Mouse (Mus musculus): ENCODE data around the gene Ccdc61.

The Ccdc61 gene

GRCm38 (mm10) chr7:18910241-18910831, at the start of gene Ccdc61:
TSS of gene Ccdc61 (minus strand) at chr7:18910415.
- DNase-seq (ENCODE audit: low read depth): peak; percentile 100

GRCm38 (mm10) chr7:18959446-18959845, 49.2 kb upstream of the Ccdc61 start:
- DNase-seq (ENCODE audit: low read depth): peak; percentile 88

DNA sequence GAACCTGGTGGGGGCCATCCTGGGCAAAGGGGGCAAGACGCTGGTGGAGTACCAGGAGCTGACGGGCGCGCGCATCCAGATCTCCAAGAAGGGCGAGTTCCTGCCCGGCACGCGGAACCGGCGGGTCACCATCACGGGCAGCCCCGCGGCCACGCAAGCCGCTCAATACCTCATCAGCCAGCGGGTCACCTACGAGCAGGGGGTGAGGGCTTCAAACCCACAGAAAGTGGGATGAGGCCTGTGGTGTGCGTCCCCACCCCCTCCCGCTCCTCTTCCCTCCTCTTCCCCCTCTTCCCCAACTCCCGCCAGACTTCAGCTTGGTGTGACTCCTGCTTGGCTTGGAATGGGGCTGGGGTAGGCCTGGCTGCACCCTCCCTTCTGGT, 48.2 kb upstream of the Ccdc61 start:
- DNase-seq (ENCODE audit: low read depth): peak; percentile 31

DNA sequence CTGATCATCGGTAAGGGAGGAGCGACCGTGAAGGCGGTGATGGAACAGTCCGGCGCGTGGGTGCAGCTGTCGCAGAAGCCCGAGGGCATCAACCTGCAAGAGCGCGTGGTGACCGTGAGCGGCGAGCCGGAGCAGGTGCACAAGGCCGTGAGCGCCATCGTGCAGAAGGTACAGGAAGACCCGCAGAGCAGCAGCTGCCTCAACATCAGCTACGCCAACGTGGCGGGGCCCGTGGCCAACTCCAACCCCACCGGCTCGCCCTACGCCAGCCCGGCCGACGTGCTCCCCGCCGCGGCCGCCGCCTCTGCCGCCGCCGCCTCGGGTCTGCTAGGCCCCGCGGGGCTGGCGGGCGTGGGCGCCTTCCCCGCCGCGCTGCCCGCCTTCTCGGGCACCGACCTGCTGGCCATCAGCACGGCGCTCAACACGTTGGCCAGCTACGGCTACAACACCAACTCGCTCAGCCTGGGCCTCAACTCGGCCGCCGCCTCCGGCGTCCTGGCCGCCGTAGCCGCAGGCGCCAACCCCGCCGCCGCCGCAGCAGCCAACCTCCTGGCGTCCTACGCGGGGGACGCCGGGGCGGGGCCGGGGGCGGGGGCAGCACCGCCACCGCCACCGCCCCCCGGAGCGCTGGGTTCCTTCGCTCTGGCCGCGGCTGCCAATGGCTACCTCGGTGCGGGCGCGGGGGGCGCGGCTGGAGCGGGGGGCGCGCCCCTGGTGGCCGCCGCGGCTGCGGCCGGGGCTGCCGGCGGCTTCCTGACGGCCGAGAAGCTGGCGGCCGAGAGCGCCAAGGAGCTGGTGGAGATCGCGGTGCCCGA, 47.6 kb upstream of the Ccdc61 start:
- DNase-seq (ENCODE audit: low read depth): peak; percentile 62

DNA sequence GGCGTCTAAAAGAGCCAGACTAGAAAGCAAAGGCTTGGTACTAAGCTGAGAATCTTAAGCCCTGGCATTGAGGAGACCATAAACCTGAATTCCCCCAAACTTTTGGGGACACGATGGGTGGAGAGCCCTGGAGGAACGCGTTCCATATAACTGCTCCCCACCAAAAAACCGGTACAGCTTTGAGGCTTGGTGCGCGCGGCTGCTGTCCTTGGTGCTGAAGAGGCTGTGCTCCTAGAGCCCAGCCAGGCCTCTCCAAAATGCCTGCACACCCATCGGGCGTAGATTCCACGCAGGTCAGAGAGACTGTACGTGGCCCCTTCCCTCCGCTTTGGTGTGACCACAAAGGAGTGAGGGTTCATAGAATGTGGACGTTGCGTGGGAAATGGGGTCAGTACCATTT, 41.2 kb upstream of the Ccdc61 start:
- DNase-seq (ENCODE audit: low read depth): peak; percentile 60

DNA sequence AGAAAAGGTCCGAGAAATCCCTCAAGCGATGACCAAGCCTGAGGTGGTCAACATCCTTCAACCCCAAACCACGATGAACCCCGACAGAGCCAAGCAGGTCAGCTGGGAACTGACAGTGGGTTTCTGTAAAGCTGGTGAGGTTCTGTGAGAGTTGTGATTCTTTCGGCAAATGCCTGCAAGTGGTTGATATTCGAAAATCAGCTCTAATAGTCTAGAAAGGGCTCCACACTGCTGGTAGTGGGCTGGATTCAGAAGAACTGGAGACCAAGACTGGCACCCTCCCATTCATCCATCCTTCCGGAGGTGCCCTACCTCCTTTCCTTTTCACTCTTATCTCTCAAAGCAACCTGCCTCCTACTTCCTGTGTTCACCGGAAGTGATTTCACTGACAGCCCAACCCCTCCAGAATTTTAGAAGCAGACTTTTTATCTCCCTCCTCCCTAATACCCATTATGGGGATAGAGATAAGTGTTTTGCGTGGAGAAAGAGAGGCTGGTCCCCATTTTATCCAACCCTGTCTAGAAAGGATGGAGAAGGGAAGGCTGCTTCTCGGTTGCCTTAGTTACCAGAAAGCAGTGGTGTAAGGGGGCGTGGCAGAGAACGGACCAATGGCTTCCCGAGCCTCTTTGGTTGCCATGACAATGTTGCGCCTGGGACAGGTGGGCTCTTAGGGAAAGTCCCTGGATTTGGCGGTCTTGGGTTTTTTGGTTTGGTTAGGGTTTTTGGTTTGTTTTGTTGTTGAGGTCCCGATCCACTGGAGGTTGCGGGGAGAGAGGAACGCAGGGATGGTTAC, 40.5 kb upstream of the Ccdc61 start:
- DNase-seq (ENCODE audit: low read depth): peak; percentile 90

DNA sequence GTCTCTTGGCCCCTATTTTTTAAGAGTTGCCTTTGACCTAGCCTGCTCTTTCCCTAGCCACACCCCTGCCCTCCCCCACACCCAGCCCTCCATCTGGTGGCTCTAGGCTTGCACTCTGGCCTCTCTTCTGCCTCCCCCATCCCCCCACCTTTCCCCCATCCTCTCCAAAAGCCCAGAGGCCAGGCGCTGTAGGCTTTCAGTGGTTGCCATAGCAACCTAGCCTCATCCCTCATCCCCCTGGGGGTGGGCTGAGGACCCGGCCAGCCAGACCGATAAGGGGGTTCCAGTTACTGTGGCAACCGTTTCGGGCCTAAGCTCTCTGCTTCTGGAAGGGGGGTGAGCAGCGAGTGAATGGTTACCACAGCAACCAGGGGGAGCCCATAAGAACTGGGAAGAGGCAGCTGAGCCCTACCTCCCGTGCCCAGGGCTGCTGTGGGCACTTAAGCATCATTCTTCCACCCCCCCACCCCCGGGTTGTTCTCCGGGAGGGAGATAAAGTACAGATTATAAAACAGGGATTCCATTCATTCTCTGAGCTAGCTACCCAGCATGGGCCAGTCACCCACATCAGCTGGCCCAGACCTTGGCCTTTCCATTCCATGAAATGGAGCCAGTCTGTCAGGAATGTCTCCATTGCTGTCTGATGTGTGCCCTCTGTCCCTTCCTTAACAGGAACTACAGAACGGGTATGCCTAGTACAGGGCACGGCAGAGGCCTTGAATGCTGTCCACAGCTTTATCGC, 39.7 kb upstream of the Ccdc61 start:
- DNase-seq (ENCODE audit: low read depth): no peak

GRCm38 (mm10) chr7:18948151-18948550, 37.9 kb upstream of the Ccdc61 start:
- DNase-seq (ENCODE audit: low read depth): no peak

DNA sequence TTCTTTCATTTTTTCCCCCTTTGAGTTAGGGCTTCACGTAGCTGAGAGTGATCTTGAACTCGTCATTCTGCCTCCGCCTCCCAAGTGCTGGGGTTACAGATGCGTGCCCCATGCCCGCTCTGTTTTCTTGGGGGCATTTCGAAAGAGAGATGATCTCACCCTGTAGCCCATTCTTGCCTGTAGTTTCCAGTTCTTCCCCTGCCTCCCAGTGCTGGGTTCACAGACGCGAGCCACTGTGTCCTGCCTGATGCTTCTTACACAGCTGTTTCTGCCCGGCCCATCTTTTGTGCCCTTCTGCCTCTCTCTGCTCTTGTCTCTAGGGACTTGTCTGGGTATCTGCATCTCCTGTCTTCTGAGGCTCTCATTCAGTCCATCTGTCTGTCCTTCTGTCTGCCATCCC, 32.6 kb upstream of the Ccdc61 start:
- DNase-seq (ENCODE audit: low read depth): no peak

GRCm38 (mm10) chr7:18942376-18942775, 32.2 kb upstream of the Ccdc61 start:
- no peak for DNase-seq (ENCODE audit: low read depth)

DNA sequence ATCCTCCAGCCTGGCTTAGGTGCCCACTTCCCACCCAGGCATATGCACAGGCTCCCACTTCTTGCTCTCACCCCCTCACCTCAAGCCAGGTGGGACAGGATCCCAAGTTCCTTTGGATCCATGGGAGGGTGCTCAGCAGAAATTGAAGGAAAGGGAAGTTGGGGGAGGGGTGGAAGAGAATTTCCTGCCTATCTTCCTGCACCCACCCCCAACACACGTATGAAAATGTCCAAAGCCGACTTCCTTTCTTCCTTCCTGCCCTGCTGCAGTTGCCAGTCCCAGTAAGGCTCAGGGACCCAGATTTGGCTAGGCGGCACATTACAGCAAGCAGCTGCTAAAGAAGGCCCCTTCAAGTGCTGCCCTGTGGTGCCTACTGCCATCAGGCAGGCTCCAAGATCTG, 17.5 kb upstream of the Ccdc61 start:
- no peak for DNase-seq (ENCODE audit: low read depth)

GRCm38 (mm10) chr7:18926911-18927310, 16.7 kb upstream of the Ccdc61 start:
- DNase-seq (ENCODE audit: low read depth): no peak

DNA sequence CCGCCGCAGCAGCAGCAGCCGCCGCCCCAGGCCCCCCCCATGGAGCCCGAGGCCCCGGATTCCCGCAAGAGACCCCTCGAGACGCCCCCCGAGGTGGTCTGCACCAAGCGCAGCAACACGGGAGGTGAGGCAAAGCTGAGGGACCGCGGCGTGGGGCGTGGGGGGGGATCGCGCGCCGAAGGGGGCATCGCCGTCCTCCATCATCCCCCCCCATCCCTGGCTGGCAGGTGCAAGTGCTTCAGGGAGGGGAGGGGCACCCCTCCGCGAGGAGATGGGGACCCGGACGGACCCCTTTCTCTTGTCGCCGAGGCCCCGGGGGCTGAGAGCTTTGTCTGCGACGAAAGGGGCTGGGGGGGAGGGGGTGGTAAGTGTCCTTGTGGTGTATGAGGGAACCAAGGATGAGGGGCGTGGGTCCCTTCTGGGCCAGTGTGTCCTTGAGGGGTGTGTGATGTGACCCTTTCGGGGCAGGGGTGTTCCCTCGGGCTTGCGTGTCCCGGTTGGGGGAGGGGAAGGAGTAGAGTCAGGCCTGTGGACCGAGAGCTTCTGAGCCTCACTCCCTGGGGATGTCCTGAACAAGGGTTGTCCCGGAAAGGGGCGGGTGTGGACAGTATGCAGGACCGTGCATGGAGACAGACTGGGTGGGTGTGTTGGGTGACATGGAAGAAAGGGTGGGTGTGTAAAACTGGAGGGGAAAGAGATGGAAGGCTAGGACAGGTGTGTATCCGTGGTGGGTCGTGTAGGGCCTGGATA, 16.0 kb upstream of the Ccdc61 start:
- no peak for DNase-seq (ENCODE audit: low read depth)

DNA sequence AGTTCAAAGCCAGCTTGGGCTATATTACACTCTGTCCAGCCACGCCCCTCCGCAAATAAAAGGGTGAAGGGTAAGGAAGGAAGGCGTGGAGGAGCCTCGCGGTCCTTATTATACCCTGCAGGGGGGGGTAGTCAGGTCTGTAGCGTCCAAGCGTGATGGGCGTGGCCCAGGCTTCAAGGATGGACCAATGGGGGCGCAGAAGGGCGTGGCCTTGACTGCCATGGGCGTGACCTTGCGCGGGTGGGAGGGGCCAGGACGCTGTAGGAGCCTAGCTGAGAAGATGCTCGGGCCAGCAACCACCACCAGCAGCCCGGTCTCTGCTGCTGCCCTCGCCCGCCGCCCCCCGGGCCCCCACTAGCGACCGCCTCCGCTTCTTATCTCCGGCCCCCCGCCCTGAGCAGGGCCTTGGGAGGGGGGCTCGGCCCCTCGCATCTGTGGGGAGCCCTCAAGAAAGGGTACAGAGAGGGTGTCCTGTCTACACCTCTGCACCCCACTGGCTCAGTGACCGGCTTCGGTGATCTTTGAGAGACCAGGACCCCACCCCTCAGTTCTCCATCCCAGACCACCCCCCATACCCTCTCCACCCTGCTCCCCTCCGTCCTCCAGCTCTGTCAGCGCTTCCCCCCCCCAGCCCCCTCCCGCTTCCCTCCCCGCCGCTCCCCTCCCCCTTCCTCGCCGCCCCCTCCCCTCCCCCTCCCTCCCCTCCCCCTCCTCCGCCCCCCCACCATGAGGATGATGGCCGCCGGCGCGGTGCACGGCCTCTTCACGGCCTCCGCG, 15.1 kb upstream of the Ccdc61 start, which contains the start of gene Nova2:
TSS of gene Nova2 (plus strand) at position 727 of the 777 bp plus-strand sequence.
- DNase-seq (ENCODE audit: low read depth): peak; percentile 36

- no peak for DNase-seq (ENCODE audit: low read depth)
Measured at GRCm38 (mm10) chr7:18924321-18924720, 14.1 kb upstream of the Ccdc61 start.

- DNase-seq (ENCODE audit: low read depth): no peak
Measured at GRCm38 (mm10) chr7:18923711-18924191, 13.5 kb upstream of the Ccdc61 start.

- no peak for DNase-seq (ENCODE audit: low read depth)
Measured at GRCm38 (mm10) chr7:18923267-18923666, 13.1 kb upstream of the Ccdc61 start.

DNA sequence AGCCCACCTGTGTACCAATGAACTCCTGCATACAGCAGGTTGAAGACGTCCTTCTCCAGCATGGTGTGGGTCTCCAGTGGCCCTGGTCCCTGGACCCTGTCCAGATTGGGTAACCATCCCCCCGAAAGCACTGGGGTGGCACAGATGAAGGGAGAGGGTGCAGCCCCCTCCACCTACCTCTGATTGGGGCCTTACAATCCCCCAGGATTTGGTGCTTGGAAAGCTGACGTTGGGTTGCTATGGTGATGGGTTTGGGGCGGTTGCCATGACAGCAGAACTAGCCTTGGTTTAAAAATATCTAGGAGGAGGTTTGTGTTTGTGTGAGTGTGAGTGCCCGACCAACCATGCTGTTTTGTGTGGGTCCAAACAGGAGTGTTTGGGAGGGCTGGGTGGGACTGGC, 12.6 kb upstream of the Ccdc61 start:
- DNase-seq (ENCODE audit: low read depth): no peak

DNA sequence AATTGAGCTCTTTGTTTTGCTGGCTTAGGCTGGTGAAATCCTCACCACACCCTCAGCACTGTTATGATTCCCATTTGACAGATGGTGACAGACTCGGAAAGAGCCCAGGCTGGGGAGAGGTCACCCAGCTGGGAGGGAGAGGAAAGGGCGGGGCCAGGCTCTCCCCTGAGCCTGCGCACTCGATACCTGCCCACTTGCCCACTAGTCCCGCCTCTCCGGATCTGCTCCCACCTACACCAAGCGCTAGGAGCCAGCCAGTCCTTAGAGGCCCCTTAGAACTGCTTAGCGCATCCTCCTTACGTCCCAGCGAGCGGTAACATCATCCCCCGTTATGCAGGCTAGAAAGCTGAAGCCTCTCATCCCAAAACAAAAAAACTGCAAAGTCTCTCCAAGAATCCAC, 10.9 kb upstream of the Ccdc61 start:
- peak; percentile 56 for DNase-seq (ENCODE audit: low read depth)

DNA sequence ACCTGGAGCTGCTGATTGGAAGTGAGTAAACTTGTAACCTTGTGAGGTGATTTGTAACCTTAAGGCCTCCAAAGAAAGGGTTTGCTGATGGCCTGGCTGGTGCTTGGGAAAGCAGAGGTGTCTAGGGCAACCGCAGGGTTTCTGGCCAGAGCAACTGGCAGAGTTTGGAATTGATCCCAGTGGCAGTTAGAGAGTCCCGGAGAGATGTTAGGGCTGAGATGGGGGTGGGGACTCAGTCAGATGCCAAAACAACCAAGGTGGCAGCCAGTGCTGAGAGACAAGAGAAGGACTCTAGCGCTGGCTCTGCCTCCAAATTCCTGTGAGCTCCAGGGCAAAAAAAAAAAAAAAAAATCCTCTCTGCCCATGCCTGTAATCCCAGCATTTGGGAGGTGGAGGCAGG, 7.7 kb upstream of the Ccdc61 start:
- DNase-seq (ENCODE audit: low read depth): no peak

All from 416B (cell line).